Mouse (Mus musculus) kidney, adult 9 months (tissue): ENCODE results near the gene Galns.

Source experiments
- DNase-seq: peaks from one replicate; pipeline ENCODE4 v3.0.0; 2022

Gene Galns

GRCm38 (mm10) chr8:122611295-122612133 is at the start of gene Galns, which contains the start of gene Trappc2l:
Gene Galns (minus strand): TSS chr8:122611463.
Gene Trappc2l (plus strand): TSS chr8:122611640.
- peak; percentile 98 for DNase-seq

GRCm38 (mm10) chr8:122660022-122660421 is 48.8 kb upstream of the Galns start:
- no peak for DNase-seq

- no peak for DNase-seq
Measured at GRCm38 (mm10) chr8:122658807-122659160, 47.5 kb upstream of the Galns start.

- no peak for DNase-seq
Measured at GRCm38 (mm10) chr8:122658149-122658806, 47.0 kb upstream of the Galns start.

- peak; percentile 36 for DNase-seq
Measured at GRCm38 (mm10) chr8:122656056-122656999, 45.1 kb upstream of the Galns start.

GRCm38 (mm10) chr8:122654768-122655167 is 43.5 kb upstream of the Galns start:
- DNase-seq = peak; percentile 82

- no peak for DNase-seq
Measured at GRCm38 (mm10) chr8:122652643-122653042, 41.4 kb upstream of the Galns start.

- no peak for DNase-seq
Measured at GRCm38 (mm10) chr8:122651326-122651921, 40.2 kb upstream of the Galns start.

- no peak for DNase-seq
Measured at GRCm38 (mm10) chr8:122648192-122648970, 37.1 kb upstream of the Galns start.

DNA sequence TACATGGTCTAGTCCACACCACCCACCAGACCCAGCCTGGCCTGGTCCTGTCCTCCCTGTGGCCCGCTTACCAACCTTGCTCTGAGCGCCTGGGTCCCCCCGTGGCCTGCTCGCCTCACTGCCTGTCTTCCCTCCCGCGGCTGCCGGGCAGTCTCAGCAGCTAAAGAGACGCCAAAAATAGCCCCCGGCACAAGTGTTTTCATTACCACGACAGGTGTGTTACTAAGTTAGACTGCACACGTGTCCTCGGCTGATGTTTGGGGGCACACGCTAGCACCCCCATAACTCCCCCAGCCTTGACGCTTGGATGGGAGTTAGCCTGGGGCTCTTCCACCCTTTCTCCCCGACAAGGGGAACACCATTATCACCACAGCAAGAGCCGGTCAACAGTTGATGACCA is 35.1 kb upstream of the Galns start:
- DNase-seq = no peak

DNA sequence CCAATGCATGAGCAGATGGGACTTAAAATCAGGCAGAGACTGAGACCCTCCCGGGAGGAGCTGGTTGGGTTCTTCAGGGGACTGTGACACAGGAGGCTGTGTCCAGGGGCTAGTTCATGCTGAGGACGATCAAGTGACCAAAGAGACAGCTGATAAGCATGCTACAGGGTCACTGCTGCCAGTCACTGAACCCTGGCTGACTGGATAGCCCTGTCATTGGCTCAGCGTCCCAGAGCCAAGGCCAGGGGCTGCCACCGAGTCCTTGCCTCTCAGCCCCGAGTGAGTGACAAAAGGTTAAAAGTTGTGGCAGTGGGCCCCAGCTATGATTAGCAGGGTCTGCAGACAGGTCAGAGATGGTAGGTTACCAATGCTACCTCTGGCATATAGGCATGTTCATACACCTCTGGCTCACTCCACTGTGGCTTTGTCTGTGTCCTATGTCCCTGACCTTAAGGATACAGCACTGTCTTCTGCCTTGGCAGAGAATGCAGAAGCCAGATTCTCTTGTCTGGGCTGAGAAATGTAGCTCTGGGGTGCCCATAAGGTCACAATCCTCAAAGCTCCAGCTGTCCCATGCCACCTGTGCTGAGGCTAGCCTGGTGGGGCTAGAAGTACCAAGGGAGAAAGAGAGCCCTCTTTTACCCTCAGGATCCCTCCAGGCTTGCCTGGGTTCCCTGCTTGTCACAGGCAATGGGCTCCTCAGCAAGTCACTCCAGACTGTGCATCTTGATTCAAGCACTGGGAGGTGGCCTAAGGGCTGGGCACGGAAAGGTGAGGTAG is 33.1 kb upstream of the Galns start:
- no peak for DNase-seq

DNA sequence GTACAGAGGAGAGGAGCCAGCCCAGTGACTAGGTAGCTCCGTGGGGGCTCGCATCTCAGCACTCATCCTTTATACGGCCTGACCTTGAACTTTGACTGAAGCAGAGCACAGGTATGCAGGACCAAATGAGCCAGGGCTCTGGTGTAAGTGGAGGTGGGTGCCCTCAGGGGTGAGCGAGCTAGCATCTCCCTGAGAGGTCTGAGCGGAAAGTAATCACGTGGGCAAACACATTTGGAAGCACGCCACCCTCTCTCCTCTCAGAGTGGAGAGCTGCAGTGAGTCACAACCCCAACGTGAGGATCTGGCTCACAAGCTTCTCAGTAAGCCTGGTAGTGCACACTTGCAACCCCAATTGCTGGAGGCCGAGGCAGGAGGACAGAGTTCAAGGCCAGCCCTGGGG is 30.8 kb upstream of the Galns start:
- DNase-seq = no peak

- DNase-seq = no peak
Measured at GRCm38 (mm10) chr8:122641406-122641805, 30.1 kb upstream of the Galns start.

DNA sequence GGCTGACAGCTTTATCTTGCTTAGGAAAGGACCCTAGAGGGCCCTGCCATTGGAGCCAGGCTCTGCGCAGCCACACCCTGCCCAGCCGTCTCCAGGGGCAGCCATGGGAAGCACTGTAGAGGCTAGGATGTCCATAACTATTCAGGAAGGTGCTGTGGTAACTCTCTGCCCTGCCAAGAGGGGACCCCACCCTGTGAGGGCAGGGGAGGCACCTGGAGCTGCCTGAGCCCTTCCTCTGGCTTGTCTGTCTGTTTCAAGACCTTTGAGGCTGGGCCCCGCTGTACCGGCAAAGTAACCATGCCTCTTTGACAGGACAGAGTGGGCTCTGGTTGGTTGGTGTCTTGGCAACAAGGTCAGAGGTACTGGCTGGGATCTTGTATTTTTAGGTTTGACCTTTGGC is 29.6 kb upstream of the Galns start:
- no peak for DNase-seq

- peak; percentile 55 for DNase-seq
Measured at GRCm38 (mm10) chr8:122639521-122640248, 28.4 kb upstream of the Galns start.

GRCm38 (mm10) chr8:122638601-122639000 is 27.3 kb upstream of the Galns start:
- DNase-seq = no peak

DNA sequence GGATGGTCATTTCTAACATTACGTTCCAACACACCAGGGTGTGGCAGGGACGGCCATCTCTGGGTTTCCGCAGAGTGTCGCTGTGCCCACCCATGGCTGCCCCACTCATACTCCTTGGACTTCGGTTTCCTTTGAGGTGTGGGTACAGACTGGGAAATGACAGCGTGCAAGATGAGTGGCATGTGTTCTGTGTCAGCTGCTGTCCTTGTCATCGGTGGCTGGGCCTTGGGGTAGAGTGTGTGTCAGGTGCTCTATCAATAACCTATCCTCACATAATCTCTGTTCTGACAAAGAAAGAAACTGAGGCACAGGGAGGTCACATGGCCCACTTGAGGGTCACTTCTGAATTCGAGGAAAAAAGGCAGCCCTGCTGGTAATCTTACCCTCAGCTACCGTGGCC is 26.0 kb upstream of the Galns start:
- no peak for DNase-seq

- no peak for DNase-seq
Measured at GRCm38 (mm10) chr8:122636803-122637175, 25.5 kb upstream of the Galns start.

DNA sequence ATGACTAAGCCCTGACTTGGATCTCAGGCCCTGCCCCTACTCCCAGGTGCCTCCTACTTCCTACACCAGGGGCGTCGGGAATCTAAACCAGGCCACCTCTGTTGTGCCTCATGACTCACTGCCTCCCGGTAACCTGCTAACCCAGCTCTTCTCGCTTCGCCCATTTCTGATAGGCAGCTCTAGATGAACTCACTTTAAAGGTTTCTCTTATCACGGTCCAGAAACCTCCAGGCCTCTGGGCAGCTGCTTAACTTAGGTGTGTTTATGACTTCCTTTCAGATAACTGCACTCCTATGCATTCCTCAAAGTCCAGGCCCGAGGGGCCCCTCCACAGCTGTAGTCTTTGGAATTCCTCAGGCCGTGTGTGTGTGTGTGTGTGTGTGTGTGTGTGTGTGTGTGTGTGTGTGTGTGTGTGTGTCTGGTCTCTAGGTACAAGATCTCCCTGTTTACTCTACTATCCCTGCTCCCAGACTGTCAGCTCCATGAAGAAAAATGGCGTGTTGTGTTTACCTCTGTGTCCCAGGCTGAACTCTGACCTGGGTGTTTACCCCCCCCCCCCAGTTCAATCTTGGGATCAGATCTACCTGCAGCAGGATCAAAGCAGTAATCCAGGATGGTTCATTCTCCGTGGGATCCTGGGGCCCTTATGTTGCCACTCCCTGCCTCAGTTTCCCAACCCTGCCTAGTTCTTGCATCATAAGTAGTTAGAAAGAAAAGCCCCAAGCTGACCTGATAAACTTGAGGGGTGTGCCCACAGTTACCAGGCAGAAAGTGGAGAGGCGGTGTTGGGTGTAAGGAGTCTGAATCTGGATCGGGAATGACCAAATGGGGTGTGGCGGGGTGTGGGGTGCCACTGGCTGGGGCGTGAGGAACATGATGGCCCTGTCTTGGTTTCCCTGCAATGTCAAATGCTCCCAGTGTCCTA is 24.9 kb upstream of the Galns start:
- no peak for DNase-seq
